Mouse (Mus musculus): ENCODE data around the gene Idh2. TPM values are rescaled to one million over a fixed set of nuclear protein-coding genes. Genes with fewer than 3 reads are reported as not detected.

Gene Idh2
- polyA plus RNA-seq, 2 experiments, result 457 to 595 TPM

DNA sequence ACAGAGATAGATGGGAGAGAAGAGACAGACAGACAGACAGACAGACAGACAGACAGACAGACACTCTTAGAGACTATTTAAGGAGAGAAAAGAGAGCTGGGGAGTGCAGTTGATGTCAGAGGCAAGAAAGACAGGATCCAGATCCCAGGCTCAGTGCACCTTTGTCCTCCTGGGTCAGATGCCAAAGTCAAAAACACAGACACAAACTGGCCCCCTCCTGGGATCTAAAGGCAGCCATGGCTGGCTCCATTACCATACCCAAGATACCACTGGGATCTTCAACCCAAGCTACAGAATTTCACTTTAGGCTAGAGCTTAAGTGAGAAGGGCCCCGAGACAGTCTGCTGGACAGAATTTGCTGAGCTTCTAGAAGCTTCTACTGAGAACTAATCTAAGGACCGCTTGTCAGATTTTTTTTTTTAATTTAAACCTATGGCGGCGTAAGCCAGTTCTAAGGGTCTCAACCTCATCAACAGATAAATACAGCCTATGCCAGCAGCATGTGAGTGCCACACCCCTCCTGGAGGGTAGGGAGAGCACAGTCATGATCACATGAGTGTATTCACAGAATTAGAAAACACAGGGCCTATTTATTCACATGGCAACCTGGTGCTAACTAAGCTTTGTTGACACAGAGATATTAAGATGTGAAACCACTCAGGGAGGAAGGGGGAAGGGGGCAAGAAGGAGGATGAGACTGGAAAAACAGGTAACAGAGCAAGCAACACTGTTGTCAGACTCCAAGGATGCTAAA is 9.4 kb downstream of the Idh2 start:
- Histone ChIP-seq H3K9me3 (ENCODE audit: control insufficient read depth, low read length) (0 out of 2 replicates have a peak, but pooled peaks cover 6% of the 10 kb centered on the region), H3K36me3 (ENCODE audit: control insufficient read depth, insufficient read depth, low read length) (peaks cover 57% of the 10 kb centered on the region), H3K27me3 (ENCODE audit: control insufficient read depth, insufficient read depth, low read length) (no peaks in the 10 kb centered on the region), H3K4me1 (ENCODE audit: control insufficient read depth, insufficient read depth, low read length) (no peaks in the 10 kb centered on the region), H3K4me3 (replicated peaks; ENCODE audit: low read length) (no peak overlapping the region), H3K9ac (ENCODE audit: low read depth, low read length, severe bottlenecking) (no peak overlapping the region), H3K4me2 (replicated peaks; ENCODE audit: low read depth, low read length, severe bottlenecking) (no peak overlapping the region), H3K27ac (replicated peaks; ENCODE audit: low read depth, low read length) (no peak overlapping the region)
- 96% methylated on average over 4 of the region's 4 CpGs for WGBS
- no peak for ATAC-seq (ENCODE audit: low FRiP score, low read depth)
- no peak for DNase-seq (ENCODE audit: low spot score)
- no peak for TF ChIP-seq POLR2A (IDR thresholded peaks at IDR 0.05; ENCODE audit: borderline replicate concordance, extremely low read depth, insufficient read depth, insufficient read length)

DNA sequence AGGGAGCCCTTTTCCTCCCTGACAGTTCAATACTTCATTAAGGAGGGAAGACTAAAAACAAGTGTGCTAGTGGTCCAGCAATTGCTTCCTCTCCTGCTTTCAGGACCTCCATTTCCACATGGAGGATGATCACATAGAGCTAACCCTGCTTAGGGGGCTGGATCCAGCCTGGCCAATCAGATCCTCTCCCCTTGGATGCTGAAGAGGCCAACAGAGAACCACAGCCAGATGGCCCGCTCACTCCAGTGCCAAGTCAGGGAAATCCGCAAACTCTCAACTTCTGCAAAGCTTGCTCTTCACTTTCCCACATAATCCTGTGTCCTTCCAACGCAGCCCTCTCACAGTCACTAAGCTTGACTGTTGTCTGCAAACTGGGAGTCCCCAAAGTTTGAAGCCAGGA is 11.9 kb downstream of the Idh2 start:
- H3K36me3 ChIP-seq (ENCODE audit: control insufficient read depth, insufficient read depth, low read length), result peaks cover 66% of the 10 kb centered on the region
- DNase-seq (ENCODE audit: low spot score) (no peak), ATAC-seq (ENCODE audit: low FRiP score, low read depth) (no peak)
- no peak for TF ChIP-seq POLR2A (IDR thresholded peaks at IDR 0.05; ENCODE audit: borderline replicate concordance, extremely low read depth, insufficient read depth, insufficient read length)
- H3K9me3 ChIP-seq (ENCODE audit: control insufficient read depth, low read length), result 0 out of 2 replicates have a peak, but pooled peaks cover 6% of the 10 kb centered on the region
- H3K27me3 ChIP-seq (ENCODE audit: control insufficient read depth, insufficient read depth, low read length), result no peaks in the 10 kb centered on the region
- WGBS, result 88% methylated on average over 3 of the region's 3 CpGs
- no peak overlapping the region for H3K4me2 ChIP-seq (replicated peaks; ENCODE audit: low read depth, low read length, severe bottlenecking)
- no peak overlapping the region for H3K4me3 ChIP-seq (replicated peaks; ENCODE audit: low read length)
- H3K27ac ChIP-seq (replicated peaks; ENCODE audit: low read depth, low read length), result no peak overlapping the region
- H3K9ac ChIP-seq (ENCODE audit: low read depth, low read length, severe bottlenecking), result no peak overlapping the region
- H3K4me1 ChIP-seq (ENCODE audit: control insufficient read depth, insufficient read depth, low read length), result no peaks in the 10 kb centered on the region

GRCm38 (mm10) chr7:80098389-80098976 is 16.7 kb downstream of the Idh2 start:
- no peak overlapping the region for H3K9ac ChIP-seq (ENCODE audit: low read depth, low read length, severe bottlenecking)
- no peak for TF ChIP-seq POLR2A (IDR thresholded peaks at IDR 0.05; ENCODE audit: borderline replicate concordance, extremely low read depth, insufficient read depth, insufficient read length)
- H3K27me3 ChIP-seq (ENCODE audit: control insufficient read depth, insufficient read depth, low read length), result no peaks in the 10 kb centered on the region
- peaks cover 98% of the 10 kb centered on the region for H3K36me3 ChIP-seq (ENCODE audit: control insufficient read depth, insufficient read depth, low read length)
- ATAC-seq (ENCODE audit: low FRiP score, low read depth), result no peak
- no peak overlapping the region for H3K27ac ChIP-seq (replicated peaks; ENCODE audit: low read depth, low read length)
- no peak for DNase-seq (ENCODE audit: low spot score)
- H3K4me3 ChIP-seq (replicated peaks; ENCODE audit: low read length), result no peak overlapping the region
- H3K4me1 ChIP-seq (ENCODE audit: control insufficient read depth, insufficient read depth, low read length), result no peaks in the 10 kb centered on the region
- H3K9me3 ChIP-seq (ENCODE audit: control insufficient read depth, low read length), result no peaks in the 10 kb centered on the region
- H3K4me2 ChIP-seq (replicated peaks; ENCODE audit: low read depth, low read length, severe bottlenecking), result no peak overlapping the region
- WGBS, result 94% methylated on average over 13 of the region's 13 CpGs

- no peak overlapping the region for H3K4me2 ChIP-seq (replicated peaks; ENCODE audit: low read depth, low read length, severe bottlenecking)
- no peak overlapping the region for H3K4me3 ChIP-seq (replicated peaks; ENCODE audit: low read length)
- H3K9ac ChIP-seq (ENCODE audit: low read depth, low read length, severe bottlenecking), result no peak overlapping the region
- no peaks in the 10 kb centered on the region for H3K9me3 ChIP-seq (ENCODE audit: control insufficient read depth, low read length)
- H3K27me3 ChIP-seq (ENCODE audit: control insufficient read depth, insufficient read depth, low read length), result no peaks in the 10 kb centered on the region
- no peak for ATAC-seq (ENCODE audit: low FRiP score, low read depth)
- TF ChIP-seq POLR2A (IDR thresholded peaks at IDR 0.05; ENCODE audit: borderline replicate concordance, extremely low read depth, insufficient read depth, insufficient read length), result no peak
- 95% methylated on average over 20 of the region's 20 CpGs for WGBS
- H3K36me3 ChIP-seq (ENCODE audit: control insufficient read depth, insufficient read depth, low read length), result peaks cover 99% of the 10 kb centered on the region
- no peaks in the 10 kb centered on the region for H3K4me1 ChIP-seq (ENCODE audit: control insufficient read depth, insufficient read depth, low read length)
- no peak overlapping the region for H3K27ac ChIP-seq (replicated peaks; ENCODE audit: low read depth, low read length)
- DNase-seq (ENCODE audit: low spot score), result no peak
These were observed 19.4 kb downstream of the Idh2 start for GRCm38 (mm10) chr7:80095598-80096309.

GRCm38 (mm10) chr7:80094481-80094880 is 20.7 kb downstream of the Idh2 start:
- Histone ChIP-seq H3K27ac (replicated peaks; ENCODE audit: low read depth, low read length) (no peak overlapping the region), H3K4me2 (replicated peaks; ENCODE audit: low read depth, low read length, severe bottlenecking) (no peak overlapping the region), H3K4me3 (replicated peaks; ENCODE audit: low read length) (no peak overlapping the region), H3K9me3 (ENCODE audit: control insufficient read depth, low read length) (no peaks in the 10 kb centered on the region), H3K9ac (ENCODE audit: low read depth, low read length, severe bottlenecking) (no peak overlapping the region), H3K4me1 (ENCODE audit: control insufficient read depth, insufficient read depth, low read length) (no peaks in the 10 kb centered on the region), H3K36me3 (ENCODE audit: control insufficient read depth, insufficient read depth, low read length) (peaks cover 93% of the 10 kb centered on the region), H3K27me3 (ENCODE audit: control insufficient read depth, insufficient read depth, low read length) (no peaks in the 10 kb centered on the region)
- DNase-seq (ENCODE audit: low spot score), result no peak
- no peak for TF ChIP-seq POLR2A (IDR thresholded peaks at IDR 0.05; ENCODE audit: borderline replicate concordance, extremely low read depth, insufficient read depth, insufficient read length)
- no peak for ATAC-seq (ENCODE audit: low FRiP score, low read depth)
- WGBS, result 79% methylated on average over 5 of the region's 5 CpGs

Data from limb, embryonic 14.5 days (tissue).